ENCODE assay signal across 7 mouse cellular contexts in the genomic region with DNA sequence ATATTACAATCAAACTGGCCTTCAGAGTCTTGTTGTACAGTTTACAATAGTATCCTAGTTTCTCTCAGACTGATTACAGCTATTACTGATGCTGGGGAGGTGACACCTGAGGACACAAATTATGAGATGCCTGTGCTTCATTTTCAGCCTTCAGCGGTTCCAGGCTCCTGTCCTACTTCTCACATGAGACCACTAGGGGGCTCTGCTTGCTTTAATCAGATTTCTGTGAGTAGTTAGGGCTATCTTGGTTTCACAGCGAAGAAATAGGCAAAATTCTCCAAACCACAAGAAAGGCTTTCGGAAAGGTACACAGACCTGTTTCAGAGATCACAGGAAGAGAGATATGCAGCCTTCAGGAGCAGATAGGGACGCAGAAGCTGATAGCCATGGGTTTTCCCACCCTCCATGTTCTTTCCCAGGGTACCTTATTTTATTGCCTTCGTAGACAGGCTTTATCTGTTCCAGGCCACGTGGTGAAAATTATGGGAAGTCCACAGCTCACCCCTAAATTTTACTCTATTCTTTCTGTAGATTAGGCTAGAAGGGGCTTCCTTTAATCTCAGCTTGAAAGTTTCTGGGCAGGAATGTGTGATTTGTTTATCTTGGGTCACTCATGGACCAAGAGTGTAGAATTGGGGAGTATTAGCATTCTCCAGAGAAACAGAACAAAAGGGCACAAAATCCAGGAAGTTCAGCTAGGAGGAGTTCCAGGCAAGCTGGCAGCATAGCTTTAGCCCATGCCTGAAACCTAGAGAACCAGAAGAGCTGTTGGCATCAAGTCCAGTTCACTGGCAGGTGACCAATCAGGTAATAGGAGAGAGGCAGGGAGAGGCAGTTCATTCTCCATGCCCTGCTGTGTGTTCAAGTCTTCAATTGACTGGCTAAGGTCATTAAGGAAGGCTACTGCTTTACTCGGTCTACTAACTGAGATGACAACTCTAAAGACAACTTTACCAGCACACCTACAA.
DNase-seq lines count a peak whose midpoint lies in the region.

No protein-coding gene starts in this region.

- DNase-seq in layer of hippocampus, adult 11-12 months (ENCODE audit: low spot score): peak; percentile 61
- no peak for DNase-seq in layer of hippocampus, adult 9-10 months (ENCODE audit: low spot score)
- DNase-seq in adrenal gland, postnatal 14 days: peak; percentile 29
- DNase-seq in cerebellum, postnatal 4 days (ENCODE audit: low spot score in 2 of 2): peak; percentile 16 to 27
- peak; percentile 24 to 60 for DNase-seq in layer of hippocampus, postnatal 14 days (ENCODE audit: low spot score in 2 of 2)
- DNase-seq in right cerebral cortex, postnatal 14 days: peak; percentile 12
- DNase-seq in testis, postnatal 10 days (ENCODE audit: low spot score): no peak

Comparison
In these comparisons a context has a peak if more than half of its experiments do, and no peak if none do; other contexts are left out.
1. DNase-seq: peak in layer of hippocampus, adult 11-12 months (single experiment), adrenal gland, postnatal 14 days (single experiment), cerebellum, postnatal 4 days (2 of 2), layer of hippocampus, postnatal 14 days (2 of 2) and right cerebral cortex, postnatal 14 days (single experiment); none in layer of hippocampus, adult 9-10 months (single experiment) and testis, postnatal 10 days (single experiment).